Mouse (Mus musculus) bone marrow, adult 2 months (tissue): ENCODE data around the gene Usp2. TPM values are rescaled to one million over a fixed set of nuclear protein-coding genes. Genes with fewer than 3 reads are reported as not detected.

Source experiments
- H3K27ac ChIP-seq: fragments of 200-500 bp; 2 replicates; pipeline ENCODE4 v1.5.1; 2012; ENCODE audit warnings: low read depth, mild to moderate bottlenecking, control low read depth, inconsistent platforms, low read length; ENCODE audit not compliant: control insufficient read depth, poor library complexity, insufficient read depth
- H3K4me1 ChIP-seq: fragments of 200-500 bp; 2 replicates; pipeline ENCODE4 v1.6.1; 2011; ENCODE audit warnings: low read length; ENCODE audit not compliant: control insufficient read depth, insufficient read depth
- H3K4me3 ChIP-seq: fragments of 200-500 bp; replicated peaks from 2 replicates; pipeline ENCODE3; 2011; ENCODE audit warnings: mild to moderate bottlenecking, low read depth, low read length, control low read depth; ENCODE audit not compliant: control insufficient read depth
- CTCF ChIP-seq: fragments of 200-500 bp; IDR thresholded peaks from 2 replicates; pipeline ENCODE4 v1.5.1; 2011; ENCODE audit warnings: low read length, control low read depth; ENCODE audit not compliant: control insufficient read depth, insufficient read depth
- POLR2A ChIP-seq: fragments of 200-500 bp; IDR thresholded peaks from 2 replicates; pipeline ENCODE4 v1.6.1; 2011; ENCODE audit warnings: low read depth, mild to moderate bottlenecking, control low read depth, low read length, borderline replicate concordance; ENCODE audit not compliant: control insufficient read depth
- WGBS: fragments of 180-500 bp; shearing (Covaris S2); methylation state at CpG from one replicate; pipeline ENCODE4 v1.1.7; 2018; 5-methylcytosine and 5-hydroxymethylcytosine counted together
- polyA plus RNA-seq: library from polyadenylated mRNA; stranded (reverse); fragments of >200 nt; gene quantifications from 2 replicates; pipeline ENCODE4 v1.2.4, GENCODE M21; 2011; ENCODE audit warnings: low replicate concordance; ENCODE audit not compliant: missing spikeins, insufficient read depth, insufficient read length

The Usp2 gene
- polyA plus RNA-seq, 1 experiment: 2.6 TPM

GRCm38 (mm10) chr9:44070113-44070843 is 3.5 kb downstream of the Usp2 start:
- TF ChIP-seq CTCF (no peak), POLR2A (no peak)
- H3K4me1 ChIP-seq: no peaks in the 10 kb centered on the region; the same call in 1 of the 2 replicates
- H3K27ac ChIP-seq: no peak overlapping the region
- WGBS: 78% methylated on average over 14 of the region's 14 CpGs
- H3K4me3 ChIP-seq: no peak overlapping the region

- no peak overlapping the region for H3K27ac ChIP-seq
- TF ChIP-seq POLR2A (no peak), CTCF (no peak)
- WGBS: 75% methylated on average over 8 of the region's 8 CpGs
These were observed 4.0 kb downstream of the Usp2 start for GRCm38 (mm10) chr9:44070844-44071231.

GRCm38 (mm10) chr9:44071914-44072598 is 5.2 kb downstream of the Usp2 start:
- TF ChIP-seq POLR2A: no peak
- TF ChIP-seq CTCF: no peak
- Histone ChIP-seq H3K27ac (no peak overlapping the region), H3K4me3 (no peak overlapping the region), H3K4me1 (no peaks in the 10 kb centered on the region)
- WGBS: 52% methylated on average over 11 of the region's 11 CpGs

More at GRCm38 (mm10) chr9:44070844-44071231, 4.0 kb downstream of the Usp2 start:
- Histone ChIP-seq H3K4me3 (no peak overlapping the region), H3K4me1 (no peaks in the 10 kb centered on the region; the same call in 1 of the 2 replicates)

GRCm38 (mm10) chr9:44072599-44072915 is 5.7 kb downstream of the Usp2 start:
- Histone ChIP-seq H3K4me1 (no peaks in the 10 kb centered on the region), H3K27ac (no peak overlapping the region), H3K4me3 (no peak overlapping the region)
- TF ChIP-seq POLR2A (no peak), CTCF (no peak)
- 79% methylated on average over 4 of the region's 4 CpGs for WGBS

- 56% methylated on average over 5 of the region's 5 CpGs for WGBS
These were observed 6.3 kb downstream of the Usp2 start for GRCm38 (mm10) chr9:44073115-44073514.

GRCm38 (mm10) chr9:44074395-44075275 is 7.8 kb downstream of the Usp2 start:
- TF ChIP-seq POLR2A (no peak), CTCF (peak; percentile 26; the same call in 1 of the 2 replicates)

More at GRCm38 (mm10) chr9:44073115-44073514, 6.3 kb downstream of the Usp2 start:
- Histone ChIP-seq H3K27ac (no peak overlapping the region; the same call in 1 of the 2 replicates), H3K4me3 (no peak overlapping the region), H3K4me1 (no peaks in the 10 kb centered on the region)
- TF ChIP-seq CTCF: no peak
- TF ChIP-seq POLR2A: no peak

GRCm38 (mm10) chr9:44075276-44075995 is 8.6 kb downstream of the Usp2 start:
- TF ChIP-seq CTCF: no peak
- TF ChIP-seq POLR2A: no peak
- 83% methylated on average over 24 of the region's 24 CpGs for WGBS
- H3K4me1 ChIP-seq: no peaks in the 10 kb centered on the region; the same call in 1 of the 2 replicates
- H3K4me3 ChIP-seq: no peak overlapping the region
- H3K27ac ChIP-seq: no peak overlapping the region

More at GRCm38 (mm10) chr9:44074395-44075275, 7.8 kb downstream of the Usp2 start:
- no peak overlapping the region for H3K27ac ChIP-seq
- no peak overlapping the region for H3K4me3 ChIP-seq
- no peaks in the 10 kb centered on the region; the same call in 1 of the 2 replicates for H3K4me1 ChIP-seq
- WGBS: 55% methylated on average over 9 of the region's 9 CpGs
